ENCODE assay signal across 18 mouse cellular contexts in the genomic region with DNA sequence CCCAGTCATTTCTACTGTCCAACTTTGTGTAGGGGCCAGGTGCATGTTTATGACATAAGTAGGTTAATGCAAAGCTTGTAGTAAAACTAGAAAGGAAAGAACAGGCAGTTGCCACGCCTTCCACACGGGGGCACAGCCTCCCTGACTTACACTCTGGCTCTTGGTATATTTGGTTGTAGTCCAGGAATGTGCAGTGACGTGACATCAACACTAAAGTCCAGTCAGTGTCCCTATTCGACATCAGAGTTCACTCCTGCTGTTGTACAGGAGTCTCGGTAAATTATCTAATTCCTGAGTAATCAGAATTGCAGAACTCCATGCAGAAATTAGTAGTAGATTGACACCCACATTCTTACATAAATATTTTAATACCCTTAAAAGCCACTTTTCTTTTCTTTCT. TPM values are rescaled to one million over a fixed set of nuclear protein-coding genes. Genes with fewer than 3 reads are reported as not detected.
DNase-seq lines count a peak whose midpoint lies in the region; ATAC-seq and TF ChIP-seq lines count a peak whose summit lies in the region.
"Had no signal": no experiment of that assay in that cellular context is flagged by ENCODE, and none has a peak within 500 bp of the region (broad histone marks: within the 10 kb centered on the region; RNA-seq: fewer than 3 reads in every experiment).

No protein-coding gene starts in this region.

- peak overlapping the region; percentile 62 for H3K27ac ChIP-seq in intestine, postnatal 0 days (ENCODE audit: low read depth, low read length)
- no peak overlapping the region for H3K27ac ChIP-seq in hindbrain, embryonic 10.5 days
- H3K27ac ChIP-seq: embryonic facial prominence, embryonic 15.5 days; forebrain, embryonic 12.5 days; liver, embryonic 14.5 days; midbrain, embryonic 12.5 days had no signal

- no peaks in the 10 kb centered on the region for H3K9me3 ChIP-seq in intestine, postnatal 0 days (ENCODE audit: control insufficient read depth)
- H3K9me3 ChIP-seq in hindbrain, embryonic 10.5 days: no peaks in the 10 kb centered on the region; the same call in 1 of the 2 replicates
- H3K9me3 ChIP-seq: embryonic facial prominence, embryonic 15.5 days; forebrain, embryonic 12.5 days; midbrain, embryonic 12.5 days had no signal

- WGBS in intestine, postnatal 0 days: 52% methylated on average over 5 of the region's 5 CpGs
- 92% methylated on average over 5 of the region's 5 CpGs for WGBS in hindbrain, embryonic 10.5 days

- H3K4me1 ChIP-seq in intestine, postnatal 0 days (replicated peaks; ENCODE audit: control insufficient read depth, insufficient read depth, low read length): 0 out of 2 replicates have a peak, but pooled peaks cover 3% of the 10 kb centered on the region
- no peaks in the 10 kb centered on the region for H3K4me1 ChIP-seq in hindbrain, embryonic 10.5 days (replicated peaks)
- H3K4me1 ChIP-seq: embryonic facial prominence, embryonic 15.5 days; forebrain, embryonic 12.5 days; midbrain, embryonic 12.5 days had no signal

- DNase-seq in heart, adult 11 months: peak; percentile 37
- DNase-seq in heart, adult 8-10 months (ENCODE audit: low spot score): no peak
- peak; percentile 77 for DNase-seq in kidney, adult 9 months
- DNase-seq in kidney, postnatal 10 days: no peak
- DNase-seq in ES-CJ7 (ENCODE audit: low read depth, low spot score): peak; percentile 30
- DNase-seq in hindbrain, embryonic 10.5 days (ENCODE audit: low spot score): no peak
- DNase-seq in ovary, postnatal 36 days (ENCODE audit: low spot score): no peak
- DNase-seq: adrenal gland, adult 8-10 months; heart, postnatal 14 days; left cerebral cortex, postnatal 4 days; lung, postnatal 14 days; thymus, postnatal 36 days had no signal

- no peak overlapping the region for H3K4me2 ChIP-seq in intestine, postnatal 0 days (replicated peaks; ENCODE audit: low read depth)
- H3K4me2 ChIP-seq: embryonic facial prominence, embryonic 15.5 days; forebrain, embryonic 12.5 days; midbrain, embryonic 12.5 days had no signal

- no peak overlapping the region for H3K4me3 ChIP-seq in intestine, postnatal 0 days (ENCODE audit: low read depth, low read length)
- H3K4me3 ChIP-seq in hindbrain, embryonic 10.5 days: no peak overlapping the region
- H3K4me3 ChIP-seq: embryonic facial prominence, embryonic 15.5 days; forebrain, embryonic 12.5 days; midbrain, embryonic 12.5 days had no signal

- no peak overlapping the region for H3K9ac ChIP-seq in intestine, postnatal 0 days (ENCODE audit: low read depth, low read length)
- H3K9ac ChIP-seq: embryonic facial prominence, embryonic 15.5 days; forebrain, embryonic 12.5 days; liver, embryonic 14.5 days; midbrain, embryonic 12.5 days had no signal

- peak; percentile 79 for ATAC-seq in intestine, postnatal 0 days

- peaks cover 54% of the 10 kb centered on the region for H3K36me3 ChIP-seq in intestine, postnatal 0 days (ENCODE audit: control insufficient read depth, insufficient read depth)
- H3K36me3 ChIP-seq in hindbrain, embryonic 10.5 days: peaks cover 100% of the 10 kb centered on the region

- H3K27me3 ChIP-seq in intestine, postnatal 0 days (replicated peaks; ENCODE audit: control insufficient read depth, insufficient read depth, low read length): no peaks in the 10 kb centered on the region
- H3K27me3 ChIP-seq in hindbrain, embryonic 10.5 days (ENCODE audit: insufficient read depth, poor library complexity, severe bottlenecking): no peaks in the 10 kb centered on the region
- H3K27me3 ChIP-seq: embryonic facial prominence, embryonic 15.5 days; forebrain, embryonic 12.5 days; midbrain, embryonic 12.5 days had no signal

- TF ChIP-seq CTCF in intestine, postnatal 0 days (IDR thresholded peaks at IDR 0.05; ENCODE audit: low read depth): peak; percentile 67

RNA-seq across cellular contexts. Expression of gene Pank3, which starts 13.8 kb away (rescaled TPM):
- 10 to 100 TPM; 15.8 to 18.8 (median 18.4) TPM for total RNA-seq in heart, adult 8-10 months (2022)
- 39.6 and 42.5 TPM in 2 replicates for polyA plus RNA-seq in intestine, postnatal 0 days (2015; fragmentation: Nextera tagmentation; extraction: Ambion mirVana)
- polyA plus RNA-seq in hindbrain, embryonic 10.5 days (2016; fragmentation: Nextera tagmentation; extraction: Ambion mirVana): 13.3 and 14.6 TPM in 2 replicates

RNA-seq across cellular contexts. Expression of gene Fbll1, which starts 15.6 kb away (rescaled TPM):
- total RNA-seq in heart, adult 8-10 months (2022): not detected
- polyA plus RNA-seq in intestine, postnatal 0 days (2015; fragmentation: Nextera tagmentation; extraction: Ambion mirVana): 0.58 and 0.69 TPM in 2 replicates
- 1.1 and 3.3 TPM in 2 replicates for polyA plus RNA-seq in hindbrain, embryonic 10.5 days (2016; fragmentation: Nextera tagmentation; extraction: Ambion mirVana)
- total RNA-seq: granulocyte monocyte progenitor cell, adult 5-6 weeks; heart, postnatal 14 days had no signal
- polyA plus RNA-seq: liver, embryonic 14.5 days had no signal

RNA-seq across cellular contexts. Expression of gene Rars, which starts 51.3 kb away (rescaled TPM):
- 10 to 100 TPM; 33.6 to 36.4 (median 35.1) TPM for total RNA-seq in heart, adult 8-10 months (2022)
- 82.3 and 82.7 TPM in 2 replicates for polyA plus RNA-seq in intestine, postnatal 0 days (2015; fragmentation: Nextera tagmentation; extraction: Ambion mirVana)
- 76.4 and 105 TPM in 2 replicates for polyA plus RNA-seq in hindbrain, embryonic 10.5 days (2016; fragmentation: Nextera tagmentation; extraction: Ambion mirVana)

Comparison
In these comparisons a context has a peak if more than half of its experiments do, and no peak if none do; other contexts are left out.
1. DNase-seq: peak in heart, adult 11 months (single experiment), kidney, adult 9 months (single experiment) and ES-CJ7 (single experiment); none in heart, adult 8-10 months (single experiment), kidney, postnatal 10 days (single experiment), hindbrain, embryonic 10.5 days (single experiment) and ovary, postnatal 36 days (single experiment).